Mouse (Mus musculus): ENCODE results near the gene Entpd1. TPM values are rescaled to one million over a fixed set of nuclear protein-coding genes. Genes with fewer than 3 reads are reported as not detected.
A peak's percentile ranks its signal among the peaks of the same experiment; 100 is the strongest.

Gene Entpd1
- polyA plus RNA-seq, 1 experiment from 2014 or later = 10.0 TPM

DNA sequence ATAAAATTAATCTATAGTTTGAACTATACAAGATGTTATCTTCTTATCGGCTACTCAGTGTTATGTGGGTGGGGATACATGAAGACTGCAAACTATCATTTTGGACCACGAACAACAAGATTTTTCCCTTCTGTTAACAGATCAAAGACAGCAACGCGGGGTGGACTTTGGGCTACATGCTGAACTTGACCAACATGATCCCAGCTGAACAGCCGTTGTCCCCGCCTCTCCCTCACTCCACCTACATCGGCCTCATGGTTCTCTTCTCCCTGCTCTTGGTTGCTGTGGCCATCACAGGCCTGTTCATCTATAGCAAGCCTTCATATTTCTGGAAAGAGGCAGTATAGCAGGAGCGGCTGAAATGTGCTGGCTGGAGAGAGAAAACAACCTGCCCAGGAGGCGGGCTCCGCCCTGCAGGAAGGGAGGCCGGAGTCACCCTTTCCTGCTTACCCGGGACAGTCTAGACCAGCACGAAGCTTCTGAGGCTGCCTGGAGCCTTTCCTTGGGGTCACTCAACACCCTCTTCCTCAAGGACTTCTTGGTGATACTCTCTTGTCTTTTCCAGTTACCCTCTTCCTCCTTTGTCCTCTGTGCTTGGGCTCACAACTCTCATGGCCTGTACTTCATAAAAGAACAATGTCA, 126.6 kb downstream of the Entpd1 start:
- Histone ChIP-seq H3K9ac (ENCODE audit: low read length) (no peak overlapping the region), H3K4me1 (replicated peaks; ENCODE audit: control insufficient read depth, insufficient read depth) (no peaks in the 10 kb centered on the region), H3K36me3 (ENCODE audit: control insufficient read depth, insufficient read depth, low read length) (no peaks in the 10 kb centered on the region), H3K27me3 (ENCODE audit: control insufficient read depth, insufficient read depth, low read length) (no peaks in the 10 kb centered on the region), H3K9me3 (ENCODE audit: control insufficient read depth, low read length) (no peaks in the 10 kb centered on the region), H3K4me3 (ENCODE audit: low read depth, low read length) (no peak overlapping the region), H3K27ac (replicated peaks) (no peak overlapping the region), H3K4me2 (replicated peaks; ENCODE audit: low read depth) (no peak overlapping the region)
- ATAC-seq (ENCODE audit: low FRiP score, low TSS enrichment) (0 out of 2 replicates have a peak, but pooled peaks have one; percentile 35), DNase-seq (ENCODE audit: low spot score) (no peak)
- 77% methylated on average over 13 of the region's 13 CpGs for WGBS
- no peak for TF ChIP-seq EP300 (optimal IDR thresholded peaks at IDR 0.05)
- TF ChIP-seq CTCF (IDR thresholded peaks at IDR 0.05; ENCODE audit: low read depth) = no peak

DNA sequence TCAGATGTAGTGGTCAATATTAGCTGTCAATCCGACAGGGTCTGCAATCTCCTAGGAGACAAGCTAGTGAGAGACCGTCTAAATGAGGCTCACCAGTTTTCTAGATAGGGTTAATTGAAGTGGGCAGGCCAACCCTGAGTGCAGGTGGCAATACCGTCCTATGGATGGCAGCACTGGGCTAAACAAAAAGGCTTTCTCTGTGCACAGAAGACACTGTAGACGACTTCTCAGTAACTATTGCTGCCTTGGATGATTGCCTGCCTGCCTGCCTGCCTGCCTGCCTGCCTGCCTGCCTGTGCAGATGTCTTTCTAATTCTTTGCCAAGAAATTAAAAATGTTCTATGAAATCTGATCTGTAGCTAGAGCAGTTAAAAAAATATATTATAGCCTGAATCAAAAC, 134.4 kb downstream of the Entpd1 start:
- no peak for ATAC-seq (ENCODE audit: low FRiP score, low TSS enrichment)
- TF ChIP-seq EP300 (optimal IDR thresholded peaks at IDR 0.05) (no peak), CTCF (IDR thresholded peaks at IDR 0.05; ENCODE audit: low read depth) (peak; percentile 38)
- Histone ChIP-seq H3K4me3 (ENCODE audit: low read depth, low read length) (no peak overlapping the region), H3K4me2 (replicated peaks; ENCODE audit: low read depth) (no peak overlapping the region), H3K27me3 (ENCODE audit: control insufficient read depth, insufficient read depth, low read length) (no peaks in the 10 kb centered on the region), H3K36me3 (ENCODE audit: control insufficient read depth, insufficient read depth, low read length) (no peaks in the 10 kb centered on the region), H3K27ac (replicated peaks) (no peak overlapping the region), H3K4me1 (replicated peaks; ENCODE audit: control insufficient read depth, insufficient read depth) (no peaks in the 10 kb centered on the region), H3K9ac (ENCODE audit: low read length) (no peak overlapping the region), H3K9me3 (ENCODE audit: control insufficient read depth, low read length) (no peaks in the 10 kb centered on the region)
- 55% methylated on average over 4 of the region's 4 CpGs for WGBS
- no peak for DNase-seq (ENCODE audit: low spot score)

DNA sequence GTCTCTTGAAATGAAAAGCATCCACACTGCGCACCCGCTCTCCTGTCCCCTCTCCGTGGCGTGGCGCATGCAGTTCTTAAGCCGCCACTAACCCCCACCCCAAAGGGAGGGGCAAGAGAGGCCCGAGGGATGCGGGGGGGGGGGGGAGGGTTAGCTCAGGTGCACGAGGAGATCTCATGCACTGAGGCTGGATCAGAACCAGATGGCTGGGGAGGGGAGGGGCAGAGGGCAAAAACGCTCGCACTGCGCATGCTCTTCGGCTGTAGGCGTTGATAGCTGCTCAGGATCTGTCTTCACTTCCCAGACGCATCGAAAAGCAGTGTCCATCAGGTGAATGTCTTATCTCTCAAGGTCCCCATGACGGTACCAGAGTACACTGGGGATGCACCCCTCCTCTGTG, 136.4 kb downstream of the Entpd1 start, which contains the start of gene Cc2d2b:
TSS of gene Cc2d2b (plus strand) at position 195 of the 400 bp plus-strand sequence.
- no peaks in the 10 kb centered on the region for H3K27me3 ChIP-seq (ENCODE audit: control insufficient read depth, insufficient read depth, low read length)
- DNase-seq (ENCODE audit: low spot score) = no peak
- no peak within 1 kb of the TSS for H3K9ac ChIP-seq (ENCODE audit: low read length)
- no peaks in the 10 kb centered on the region for H3K9me3 ChIP-seq (ENCODE audit: control insufficient read depth, low read length)
- no peak within 1 kb of the TSS for H3K27ac ChIP-seq (replicated peaks)
- ATAC-seq (ENCODE audit: low FRiP score, low TSS enrichment) = no peak
- H3K36me3 ChIP-seq (ENCODE audit: control insufficient read depth, insufficient read depth, low read length) = no peaks in the 10 kb centered on the region
- H3K4me3 ChIP-seq (ENCODE audit: low read depth, low read length) = no peak within 1 kb of the TSS
- TF ChIP-seq CTCF (IDR thresholded peaks at IDR 0.05; ENCODE audit: low read depth) (no peak), EP300 (optimal IDR thresholded peaks at IDR 0.05) (no peak)
- no peak within 1 kb of the TSS for H3K4me2 ChIP-seq (replicated peaks; ENCODE audit: low read depth)
- WGBS = 84% methylated on average over 14 of the region's 17 CpGs
- H3K4me1 ChIP-seq (replicated peaks; ENCODE audit: control insufficient read depth, insufficient read depth) = no peaks in the 10 kb centered on the region

DNA sequence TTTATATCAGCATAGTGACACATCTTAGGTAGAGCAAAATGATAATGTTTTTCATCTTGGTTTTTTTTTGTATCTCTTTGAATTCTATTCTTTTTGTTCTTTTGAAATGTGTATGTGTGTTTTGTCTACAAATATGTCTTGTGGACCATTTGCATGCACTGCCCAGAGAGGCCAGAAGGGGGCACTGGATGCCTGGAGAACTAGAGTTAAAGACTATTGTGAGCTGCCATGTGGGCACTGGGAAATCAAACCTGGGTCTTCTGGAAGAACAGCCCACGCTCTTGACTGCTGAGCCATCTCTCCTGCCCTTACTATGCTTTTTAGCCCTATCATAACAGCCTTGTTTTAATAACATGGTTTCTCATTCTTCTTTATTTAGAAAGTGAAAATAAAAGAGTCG, 142.1 kb downstream of the Entpd1 start:
- Histone ChIP-seq H3K27ac (replicated peaks) (no peak overlapping the region), H3K4me2 (replicated peaks; ENCODE audit: low read depth) (no peak overlapping the region), H3K9ac (ENCODE audit: low read length) (no peak overlapping the region), H3K4me1 (replicated peaks; ENCODE audit: control insufficient read depth, insufficient read depth) (no peaks in the 10 kb centered on the region), H3K4me3 (ENCODE audit: low read depth, low read length) (no peak overlapping the region), H3K36me3 (ENCODE audit: control insufficient read depth, insufficient read depth, low read length) (no peaks in the 10 kb centered on the region), H3K27me3 (ENCODE audit: control insufficient read depth, insufficient read depth, low read length) (no peaks in the 10 kb centered on the region), H3K9me3 (ENCODE audit: control insufficient read depth, low read length) (no peaks in the 10 kb centered on the region)
- WGBS = 87% methylated on average over 2 of the region's 2 CpGs
- ATAC-seq (ENCODE audit: low FRiP score, low TSS enrichment) = no peak
- no peak for TF ChIP-seq EP300 (optimal IDR thresholded peaks at IDR 0.05)
- peak; percentile 68 for TF ChIP-seq CTCF (IDR thresholded peaks at IDR 0.05; ENCODE audit: low read depth)
- DNase-seq (ENCODE audit: low spot score) = peak; percentile 35

DNA sequence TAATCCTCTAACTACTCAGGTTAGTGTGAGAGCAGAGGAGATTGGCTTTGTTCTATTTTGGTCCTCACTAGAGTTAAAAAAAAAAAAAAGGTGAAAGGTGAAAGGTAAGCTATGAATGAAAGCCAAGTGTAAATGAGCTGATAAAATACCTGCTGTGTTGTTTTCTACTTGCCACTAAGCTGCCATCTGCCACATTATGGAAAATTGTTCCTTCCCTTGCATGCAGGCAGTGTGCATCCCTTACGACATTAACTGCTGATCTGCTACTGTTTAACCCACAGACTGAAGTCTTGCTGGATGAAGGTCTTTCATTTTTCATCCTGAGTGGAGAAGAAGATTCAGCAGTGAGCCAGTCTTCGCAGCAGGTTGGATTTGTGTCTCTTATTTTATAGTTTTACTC, 147.9 kb downstream of the Entpd1 start:
- Histone ChIP-seq H3K9me3 (ENCODE audit: control insufficient read depth, low read length) (no peaks in the 10 kb centered on the region), H3K27ac (replicated peaks) (no peak overlapping the region), H3K9ac (ENCODE audit: low read length) (no peak overlapping the region), H3K4me1 (replicated peaks; ENCODE audit: control insufficient read depth, insufficient read depth) (no peaks in the 10 kb centered on the region), H3K4me2 (replicated peaks; ENCODE audit: low read depth) (no peak overlapping the region), H3K36me3 (ENCODE audit: control insufficient read depth, insufficient read depth, low read length) (no peaks in the 10 kb centered on the region), H3K27me3 (ENCODE audit: control insufficient read depth, insufficient read depth, low read length) (no peaks in the 10 kb centered on the region), H3K4me3 (ENCODE audit: low read depth, low read length) (no peak overlapping the region)
- ATAC-seq (ENCODE audit: low FRiP score, low TSS enrichment) = no peak
- no peak for DNase-seq (ENCODE audit: low spot score)
- TF ChIP-seq EP300 (optimal IDR thresholded peaks at IDR 0.05) = no peak
- TF ChIP-seq CTCF (IDR thresholded peaks at IDR 0.05; ENCODE audit: low read depth) = no peak
- 84% methylated on average over 2 of the region's 2 CpGs for WGBS

DNA sequence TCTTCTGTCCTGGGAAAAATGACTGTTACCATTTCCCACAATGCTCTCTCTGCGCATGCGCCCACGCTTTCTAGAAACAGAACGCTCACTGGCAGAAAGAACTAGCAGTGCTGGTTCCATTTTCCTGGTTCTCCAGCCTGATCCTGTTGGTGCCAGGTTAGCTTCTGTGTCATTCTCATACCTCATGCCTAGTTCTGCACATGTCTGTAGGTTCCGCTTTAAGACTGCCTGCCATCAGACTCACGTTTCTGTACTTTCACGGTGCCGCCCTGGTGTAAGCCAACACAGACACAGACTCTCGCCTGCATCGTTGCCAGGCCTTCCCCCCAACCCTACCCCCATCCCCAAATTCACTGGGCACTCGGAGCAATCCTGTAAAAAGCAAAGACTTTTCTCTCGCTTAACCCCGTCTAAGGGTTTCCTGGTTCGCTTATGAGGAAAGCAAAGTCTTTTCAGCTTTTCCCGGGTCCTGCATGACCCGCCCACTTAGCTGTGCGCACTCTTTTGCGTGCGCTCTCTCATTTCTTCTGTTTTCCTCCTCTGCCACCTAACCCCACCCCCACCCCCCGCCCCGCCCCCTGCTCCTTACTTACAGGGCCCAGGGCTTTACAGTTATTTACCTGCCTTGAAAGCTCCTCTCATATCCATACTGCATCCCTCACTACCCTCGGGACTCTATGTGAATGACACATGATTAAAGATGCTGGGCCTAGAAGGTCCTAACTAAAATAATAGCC, 150.0 kb downstream of the Entpd1 start:
- Histone ChIP-seq H3K36me3 (ENCODE audit: control insufficient read depth, insufficient read depth, low read length) (no peaks in the 10 kb centered on the region), H3K27ac (replicated peaks) (no peak overlapping the region), H3K9ac (ENCODE audit: low read length) (peak overlapping the region; percentile 51), H3K9me3 (ENCODE audit: control insufficient read depth, low read length) (no peaks in the 10 kb centered on the region), H3K4me2 (replicated peaks; ENCODE audit: low read depth) (peak overlapping the region; percentile 58), H3K4me1 (replicated peaks; ENCODE audit: control insufficient read depth, insufficient read depth) (no peaks in the 10 kb centered on the region), H3K27me3 (ENCODE audit: control insufficient read depth, insufficient read depth, low read length) (no peaks in the 10 kb centered on the region), H3K4me3 (ENCODE audit: low read depth, low read length) (peak overlapping the region; percentile 37)
- DNase-seq (ENCODE audit: low spot score) = peak; percentile 21
- 0 out of 2 replicates have a peak, but pooled peaks have one; percentile 40 for ATAC-seq (ENCODE audit: low FRiP score, low TSS enrichment)
- 23% methylated on average over 22 of the region's 22 CpGs for WGBS
- TF ChIP-seq CTCF (IDR thresholded peaks at IDR 0.05; ENCODE audit: low read depth) = no peak
- no peak for TF ChIP-seq EP300 (optimal IDR thresholded peaks at IDR 0.05)

Data from stomach, postnatal 0 days (tissue).